Mouse (Mus musculus) lung, adult 2 months (tissue): ENCODE data around the gene Riox1. TPM values are rescaled to one million over a fixed set of nuclear protein-coding genes. Genes with fewer than 3 reads are reported as not detected.
"Not testable (repeated sequence)": the region's sequence is repeated elsewhere in the genome, so short reads cannot be mapped to it uniquely, and the experiment has no call there.

Source experiments
- DNase-seq: peaks from one replicate; pipeline ENCODE4 v3.0.0; 2022
- H3K4me1 ChIP-seq: fragments of 200-500 bp; 2 replicates; pipeline ENCODE4 v1.6.1; 2011; ENCODE audit warnings: low read length; ENCODE audit not compliant: control insufficient read depth, insufficient read depth
- H3K4me3 ChIP-seq: fragments of 200-500 bp; replicated peaks from 2 replicates; pipeline ENCODE3; 2011; ENCODE audit warnings: low read depth, mild to moderate bottlenecking, control low read depth, low read length; ENCODE audit errors: extremely low read depth
- CTCF ChIP-seq: fragments of 200-500 bp; IDR thresholded peaks from 2 replicates; pipeline ENCODE4 v1.5.1; 2011; ENCODE audit warnings: mild to moderate bottlenecking, low read length, control low read depth; ENCODE audit not compliant: insufficient read depth
- POLR2A ChIP-seq: fragments of 200-500 bp; IDR thresholded peaks from 2 replicates; pipeline ENCODE4 v1.6.1; 2011; ENCODE audit warnings: low read depth, mild to moderate bottlenecking, control low read depth, low read length, borderline replicate concordance; ENCODE audit errors: extremely low read depth
- WGBS: fragments of 180-500 bp; shearing (Covaris S2); methylation state at CpG from one replicate; pipeline ENCODE4 v1.1.7; 2018; 5-methylcytosine and 5-hydroxymethylcytosine counted together
- polyA plus RNA-seq: library from polyadenylated mRNA; depleted of rRNA; stranded (reverse); fragments of >200 nt; gene quantifications from 2 replicates; pipeline ENCODE4 v1.2.3, GENCODE M21; 2012

Riox1 gene
- polyA plus RNA-seq, 1 experiment: 19.1 TPM

- WGBS: 84% methylated on average over 3 of the region's 3 CpGs
- no peak for DNase-seq
- no peak overlapping the region for H3K4me3 ChIP-seq
- TF ChIP-seq POLR2A (no peak), CTCF (no peak)
- H3K4me1 ChIP-seq: peaks cover 21% of the 10 kb centered on the region
These were observed 26.1 kb upstream of the Riox1 start for GRCm38 (mm10) chr12:83924332-83924731.

- Histone ChIP-seq H3K4me3 (no peak overlapping the region), H3K4me1 (peaks cover 21% of the 10 kb centered on the region)
- WGBS: 69% methylated on average over 7 of the region's 7 CpGs
- no peak for DNase-seq
- no peak for TF ChIP-seq POLR2A
- TF ChIP-seq CTCF: no peak
These were observed 25.2 kb upstream of the Riox1 start for GRCm38 (mm10) chr12:83925160-83925703.

- H3K4me3 ChIP-seq: no peak overlapping the region
- DNase-seq: no peak
- 28% methylated on average over 2 of the region's 2 CpGs for WGBS
- TF ChIP-seq POLR2A (no peak), CTCF (no peak)
- peaks cover 21% of the 10 kb centered on the region for H3K4me1 ChIP-seq
These were observed 24.3 kb upstream of the Riox1 start for GRCm38 (mm10) chr12:83926061-83926460.

GRCm38 (mm10) chr12:83927747-83928146 lies 22.7 kb upstream of the Riox1 start:
- H3K4me3 ChIP-seq: no peak overlapping the region
- H3K4me1 ChIP-seq: peaks cover 21% of the 10 kb centered on the region
- no peak for TF ChIP-seq POLR2A
- no peak for TF ChIP-seq CTCF
- WGBS: 31% methylated on average over 4 of the region's 4 CpGs
- DNase-seq: no peak

GRCm38 (mm10) chr12:83929186-83929804 lies 21.1 kb upstream of the Riox1 start:
- TF ChIP-seq POLR2A: no peak
- TF ChIP-seq CTCF: no peak
- peaks cover 21% of the 10 kb centered on the region for H3K4me1 ChIP-seq
- no peak overlapping the region for H3K4me3 ChIP-seq
- no peak for DNase-seq
- 18% methylated on average over 2 of the region's 2 CpGs for WGBS

- no peak for DNase-seq
- Histone ChIP-seq H3K4me1 (peaks cover 15% of the 10 kb centered on the region), H3K4me3 (no peak overlapping the region)
- WGBS: 60% methylated on average over 10 of the region's 10 CpGs
- no peak for TF ChIP-seq CTCF
- TF ChIP-seq POLR2A: no peak
These were observed 12.8 kb upstream of the Riox1 start for GRCm38 (mm10) chr12:83937600-83937999.

GRCm38 (mm10) chr12:83938592-83938991 lies 11.8 kb upstream of the Riox1 start:
- 21% methylated on average over 1 of the region's 1 CpGs for WGBS
- peaks cover 15% of the 10 kb centered on the region for H3K4me1 ChIP-seq
- not testable (repeated sequence) for H3K4me3 ChIP-seq, DNase-seq

- DNase-seq: no peak
- TF ChIP-seq CTCF: no peak
- TF ChIP-seq POLR2A: no peak
- 79% methylated on average over 2 of the region's 2 CpGs for WGBS
These were observed 11.1 kb upstream of the Riox1 start for GRCm38 (mm10) chr12:83939332-83939731.

GRCm38 (mm10) chr12:83940031-83940430 lies 10.4 kb upstream of the Riox1 start:
- Histone ChIP-seq H3K4me3 (no peak overlapping the region), H3K4me1 (peaks cover 15% of the 10 kb centered on the region)
- WGBS: 35% methylated on average over 4 of the region's 4 CpGs
- TF ChIP-seq CTCF (no peak), POLR2A (no peak)
- no peak for DNase-seq

More at GRCm38 (mm10) chr12:83939332-83939731, 11.1 kb upstream of the Riox1 start:
- Histone ChIP-seq H3K4me1 (peaks cover 15% of the 10 kb centered on the region), H3K4me3 (no peak overlapping the region)

GRCm38 (mm10) chr12:83941938-83942337 lies 8.5 kb upstream of the Riox1 start:
- WGBS: 77% methylated on average over 3 of the region's 3 CpGs
- H3K4me1 ChIP-seq: peaks cover 15% of the 10 kb centered on the region
- DNase-seq: no peak
- TF ChIP-seq POLR2A: no peak
- TF ChIP-seq CTCF: no peak
- no peak overlapping the region for H3K4me3 ChIP-seq
